Mouse (Mus musculus): Measurements from ENCODE around the gene Gipc1. TPM values are rescaled to one million over a fixed set of nuclear protein-coding genes. Genes with fewer than 3 reads are reported as not detected.

Gene Gipc1
- total and polyA plus RNA-seq, 3 experiments, result 21.0 to 25.8 (median 22.6) TPM

GRCm38 (mm10) chr8:83621691-83622388 is 30.6 kb upstream of the Gipc1 start:
- DNase-seq (ENCODE audit: extremely low read depth), result no peak
- no peaks in the 10 kb centered on the region for H3K79me2 ChIP-seq (replicated peaks; ENCODE audit: control insufficient read depth, extremely low read depth, insufficient read depth, poor library complexity, severe bottlenecking)
- H3K4me2 ChIP-seq (ENCODE audit: insufficient read depth, low read depth, poor library complexity, severe bottlenecking), result peak overlapping the region; percentile 68
- in situ Hi-C loops (cut with MboI; ENCODE audit: low pct_ligation_motif_present, low pct_unique_long_range_greater_than_20kb, low sequenced_read_pairs), result no loop called here
- TF ChIP-seq ZNF384 (IDR thresholded peaks at IDR 0.05; ENCODE audit: low read depth, low read length) (no peak), CHD1 (IDR thresholded peaks at IDR 0.05; ENCODE audit: low read depth, low read length) (no peak), RAD21 (IDR thresholded peaks at IDR 0.05; ENCODE audit: low read depth, low read length) (no peak), E2F4 (IDR thresholded peaks at IDR 0.05; ENCODE audit: insufficient replicate concordance, low read depth, low read length) (no peak), USF2 (conservative IDR thresholded peaks at IDR 0.05; ENCODE audit: low read depth, low read length) (no peak), POLR2A (IDR thresholded peaks at IDR 0.05; ENCODE audit: low read depth, low read length) (no peak), NELFE (IDR thresholded peaks at IDR 0.05; ENCODE audit: low read depth, low read length) (no peak), PAX5 (IDR thresholded peaks at IDR 0.05; ENCODE audit: low read length) (no peak), EP300 (IDR thresholded peaks at IDR 0.05; ENCODE audit: low read length) (no peak)
- H3K4me3 ChIP-seq (replicated peaks in 1 of 3; ENCODE audit: low read depth in 2 of 3, low read length in 2 of 3, poor library complexity in 1 of 3), result peak overlapping the region in 2 of 3 experiments; percentile 21 to 47
- H3K9ac ChIP-seq (ENCODE audit: insufficient read depth, low read depth), result no peak overlapping the region
- no peak overlapping the region for H3K27ac ChIP-seq (ENCODE audit: insufficient read depth, low read depth)
- H3K27me3 ChIP-seq (replicated peaks), result no peaks in the 10 kb centered on the region
- dilution Hi-C loops (cut with MboI; ENCODE audit: extremely low pct_ligation_motif_present, extremely low pct_unique_long_range_greater_than_20kb, low sequenced_read_pairs), result no loop called here
- H3K9me3 ChIP-seq (replicated peaks; ENCODE audit: low read length), result peaks cover 2% of the 10 kb centered on the region
- H3K4me1 ChIP-seq (ENCODE audit: control insufficient read depth in 1 of 2, insufficient read depth in 2 of 2), result peaks cover 15 to 29% of the 10 kb centered on the region in 2 experiments
- no peaks in the 10 kb centered on the region for H3K36me3 ChIP-seq (replicated peaks in 1 of 2; ENCODE audit: control insufficient read depth in 1 of 2, insufficient read depth in 1 of 2, low read length in 1 of 2)

GRCm38 (mm10) chr8:83622389-83622989 is 30.0 kb upstream of the Gipc1 start:
- Histone ChIP-seq H3K27ac (ENCODE audit: insufficient read depth, low read depth) (no peak overlapping the region), H3K4me3 (replicated peaks in 1 of 3; ENCODE audit: low read depth in 2 of 3, low read length in 2 of 3, poor library complexity in 1 of 3) (peak overlapping the region in 2 of 3 experiments; percentile 21 to 47), H3K27me3 (replicated peaks) (no peaks in the 10 kb centered on the region), H3K79me2 (replicated peaks; ENCODE audit: control insufficient read depth, extremely low read depth, insufficient read depth, poor library complexity, severe bottlenecking) (no peaks in the 10 kb centered on the region), H3K9ac (ENCODE audit: insufficient read depth, low read depth) (no peak overlapping the region), H3K4me1 (ENCODE audit: control insufficient read depth in 1 of 2, insufficient read depth in 2 of 2) (peaks cover 15 to 29% of the 10 kb centered on the region in 2 experiments), H3K36me3 (replicated peaks in 1 of 2; ENCODE audit: control insufficient read depth in 1 of 2, insufficient read depth in 1 of 2, low read length in 1 of 2) (no peaks in the 10 kb centered on the region), H3K9me3 (replicated peaks; ENCODE audit: low read length) (peaks cover 2% of the 10 kb centered on the region), H3K4me2 (ENCODE audit: insufficient read depth, low read depth, poor library complexity, severe bottlenecking) (peak overlapping the region; percentile 68)
- dilution Hi-C loops (cut with MboI; ENCODE audit: extremely low pct_ligation_motif_present, extremely low pct_unique_long_range_greater_than_20kb, low sequenced_read_pairs) (no loop called here), in situ Hi-C loops (cut with MboI; ENCODE audit: low pct_ligation_motif_present, low pct_unique_long_range_greater_than_20kb, low sequenced_read_pairs) (no loop called here)
- peak; percentile 77 for DNase-seq (ENCODE audit: extremely low read depth)
- TF ChIP-seq ZNF384 (IDR thresholded peaks at IDR 0.05; ENCODE audit: low read depth, low read length), result no peak
- TF ChIP-seq JUN (IDR thresholded peaks at IDR 0.05; ENCODE audit: insufficient read depth, low read depth, low read length), result no peak
- no peak for TF ChIP-seq ZKSCAN1 (IDR thresholded peaks at IDR 0.05; ENCODE audit: borderline replicate concordance, low read depth, low read length)
- 0 out of 2 replicates have a peak, but pooled peaks have one; percentile 10 for TF ChIP-seq ZC3H11A (IDR thresholded peaks at IDR 0.05; ENCODE audit: low read depth, low read length)
- TF ChIP-seq SMC3 (IDR thresholded peaks at IDR 0.05; ENCODE audit: low read depth, low read length), result peak; percentile 74
- peak; percentile 49; the same call in 1 of the 2 replicates for TF ChIP-seq MAZ (IDR thresholded peaks at IDR 0.05; ENCODE audit: low read depth, low read length)
- no peak for TF ChIP-seq GABPA (IDR thresholded peaks at IDR 0.05; ENCODE audit: insufficient replicate concordance, low read depth, low read length)
- TF ChIP-seq CTCF (conservative IDR thresholded peaks at IDR 0.05 in 1 of 2, IDR thresholded peaks at IDR 0.05 in 1 of 2; ENCODE audit: low read depth in 2 of 2, low read length in 2 of 2), result peak; percentile 61 to 86
- no peak for TF ChIP-seq USF1 (IDR thresholded peaks at IDR 0.05; ENCODE audit: low read depth, low read length)
- TF ChIP-seq MEF2A (IDR thresholded peaks at IDR 0.05; ENCODE audit: borderline replicate concordance, low read depth, low read length), result peak; percentile 30; the same call in 1 of the 2 replicates
- TF ChIP-seq POLR2AphosphoS2 (IDR thresholded peaks at IDR 0.05; ENCODE audit: low read depth, low read length), result no peak
- TF ChIP-seq PAX5 (IDR thresholded peaks at IDR 0.05; ENCODE audit: low read length), result no peak
- no peak for TF ChIP-seq E2F4 (IDR thresholded peaks at IDR 0.05; ENCODE audit: insufficient replicate concordance, low read depth, low read length)
- no peak for TF ChIP-seq MAFK (IDR thresholded peaks at IDR 0.05; ENCODE audit: insufficient replicate concordance, low read length)
- no peak for TF ChIP-seq JUND (conservative IDR thresholded peaks at IDR 0.05; ENCODE audit: low read depth, low read length)
- peak; percentile 37; the same call in 1 of the 2 replicates for TF ChIP-seq ELF1 (IDR thresholded peaks at IDR 0.05; ENCODE audit: low read depth, low read length)
- TF ChIP-seq TBP (conservative IDR thresholded peaks at IDR 0.05; ENCODE audit: low read depth, low read length), result no peak
- TF ChIP-seq NELFE (IDR thresholded peaks at IDR 0.05; ENCODE audit: low read depth, low read length), result peak; percentile 54; the same call in 1 of the 2 replicates
- no peak for TF ChIP-seq ZMIZ1 (IDR thresholded peaks at IDR 0.05; ENCODE audit: low read depth, low read length)
- peak; percentile 69 for TF ChIP-seq RAD21 (IDR thresholded peaks at IDR 0.05; ENCODE audit: low read depth, low read length)
- TF ChIP-seq NRF1 (IDR thresholded peaks at IDR 0.05; ENCODE audit: low read depth, low read length), result 0 out of 2 replicates have a peak, but pooled peaks have one; percentile 21
- 0 out of 2 replicates have a peak, but pooled peaks have one; percentile 9 for TF ChIP-seq BHLHE40 (IDR thresholded peaks at IDR 0.05; ENCODE audit: low read depth, low read length)
- no peak for TF ChIP-seq CHD1 (IDR thresholded peaks at IDR 0.05; ENCODE audit: low read depth, low read length)
- no peak; the same call in 1 of the 2 replicates for TF ChIP-seq IRF4 (IDR thresholded peaks at IDR 0.05; ENCODE audit: low read depth, low read length)
- peak; percentile 56; the same call in 1 of the 2 replicates for TF ChIP-seq MAX (IDR thresholded peaks at IDR 0.05; ENCODE audit: low read length)
- peak; percentile 46; the same call in 1 of the 2 replicates for TF ChIP-seq MXI1 (IDR thresholded peaks at IDR 0.05; ENCODE audit: low read depth, low read length)
